Mouse (Mus musculus) megakaryocyte, embryonic 14.5 days (primary cell): Measurements from ENCODE around the gene Garnl3.

Experiments used
- FLI1 ChIP-seq: IDR thresholded peaks from 2 replicates; pipeline ENCODE4 v1.6.1; 2012; ENCODE audit warnings: low read length, inconsistent platforms, mixed read lengths
- GATA1 ChIP-seq: IDR thresholded peaks from 3 replicates; pipeline ENCODE4 v1.6.1; 2012; ENCODE audit warnings: mixed read lengths, low read length, inconsistent platforms, borderline replicate concordance

GRCm38 (mm10) chr2:32983617-32984016, 147.8 kb downstream of the Garnl3 start:
- TF ChIP-seq FLI1 (no peak), GATA1 (no peak)
